Mouse (Mus musculus) testis, postnatal 14 days (tissue): ENCODE measurements around the gene Rpl19.
A peak's percentile ranks its signal among the peaks of the same experiment; 100 is the strongest.

ENCODE experiments used
- DNase-seq: peaks from one replicate; pipeline ENCODE4 v3.0.0; 2021; ENCODE audit warnings: low spot score

Gene Rpl19

DNA sequence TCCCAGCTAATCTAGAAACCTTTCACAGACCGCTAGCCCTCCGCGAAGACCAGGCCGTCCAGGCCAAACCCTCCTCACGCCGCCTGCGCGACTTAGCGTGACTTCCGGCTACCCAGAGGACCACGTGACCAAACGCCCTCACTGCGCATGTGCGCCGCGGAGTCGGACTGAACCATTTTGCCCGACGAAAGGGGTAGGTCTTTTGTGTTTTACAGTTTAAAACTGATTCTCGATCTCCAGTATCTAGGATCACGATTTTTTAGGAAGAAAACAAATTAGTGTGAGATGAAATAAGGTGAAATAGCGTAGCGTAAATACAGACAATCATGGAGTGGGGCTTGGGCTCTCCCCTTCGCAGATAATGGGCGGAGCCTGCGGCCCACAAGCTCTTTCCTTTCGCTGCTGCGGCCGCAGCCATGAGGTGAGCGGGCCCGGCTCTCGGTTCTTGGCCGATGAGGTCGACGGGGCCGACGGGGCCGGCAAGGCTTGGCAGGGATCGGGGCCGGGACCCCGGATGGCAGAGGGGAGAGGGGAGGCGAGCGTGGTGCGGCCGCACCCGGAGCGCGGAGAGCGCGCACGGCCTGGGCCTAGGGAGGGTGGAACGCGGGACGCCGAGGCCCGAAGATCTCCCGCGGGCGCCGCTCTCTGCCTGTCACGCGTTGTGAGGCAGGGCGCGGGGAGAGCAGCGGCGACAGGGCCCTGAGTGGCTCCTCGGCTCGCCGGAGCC, at the start of gene Rpl19:
TSS of gene Rpl19 (plus strand) at position 141 of the 727 bp plus-strand sequence.
- DNase-seq, result peak; percentile 93

DNA sequence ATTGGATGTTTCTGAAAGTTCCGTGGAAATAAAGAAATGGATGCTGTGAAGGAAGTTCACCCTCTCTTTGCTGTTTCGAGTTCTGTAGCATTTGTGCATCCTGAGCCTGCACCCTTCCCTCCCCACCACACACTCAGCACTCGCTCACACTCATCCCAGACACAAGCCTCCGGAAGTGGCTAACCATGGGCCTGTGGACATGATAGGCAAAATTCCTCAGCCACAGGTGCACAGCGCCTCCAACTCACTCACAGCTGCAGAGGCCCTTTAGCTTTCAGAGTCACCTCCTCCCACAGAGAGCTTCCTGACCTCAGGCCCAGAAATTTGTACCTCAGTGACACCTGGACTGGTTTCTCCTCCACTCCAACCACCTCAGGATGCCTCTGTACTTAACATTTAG, 48.7 kb upstream of the Rpl19 start:
- no peak for DNase-seq

DNA sequence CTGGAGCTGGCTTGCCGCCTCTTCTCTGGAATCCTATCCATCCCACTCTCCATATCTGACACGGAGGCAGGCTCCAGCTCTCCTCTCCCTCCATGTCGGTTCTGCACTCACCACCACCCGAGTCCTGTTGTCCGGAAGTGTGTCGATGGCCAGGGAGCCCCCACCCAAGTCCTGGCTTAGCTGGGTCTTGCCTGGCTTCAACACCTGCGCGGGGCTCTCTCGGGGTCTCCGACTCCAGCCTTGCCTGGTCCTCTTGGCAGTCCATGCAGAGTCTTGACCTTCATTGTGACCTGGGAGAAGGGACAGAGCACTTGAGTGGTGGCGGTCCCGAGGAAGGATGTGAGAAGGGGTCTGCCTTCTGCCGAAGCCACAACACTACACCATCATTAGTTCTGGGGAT, 48.1 kb upstream of the Rpl19 start:
- DNase-seq, result no peak

DNA sequence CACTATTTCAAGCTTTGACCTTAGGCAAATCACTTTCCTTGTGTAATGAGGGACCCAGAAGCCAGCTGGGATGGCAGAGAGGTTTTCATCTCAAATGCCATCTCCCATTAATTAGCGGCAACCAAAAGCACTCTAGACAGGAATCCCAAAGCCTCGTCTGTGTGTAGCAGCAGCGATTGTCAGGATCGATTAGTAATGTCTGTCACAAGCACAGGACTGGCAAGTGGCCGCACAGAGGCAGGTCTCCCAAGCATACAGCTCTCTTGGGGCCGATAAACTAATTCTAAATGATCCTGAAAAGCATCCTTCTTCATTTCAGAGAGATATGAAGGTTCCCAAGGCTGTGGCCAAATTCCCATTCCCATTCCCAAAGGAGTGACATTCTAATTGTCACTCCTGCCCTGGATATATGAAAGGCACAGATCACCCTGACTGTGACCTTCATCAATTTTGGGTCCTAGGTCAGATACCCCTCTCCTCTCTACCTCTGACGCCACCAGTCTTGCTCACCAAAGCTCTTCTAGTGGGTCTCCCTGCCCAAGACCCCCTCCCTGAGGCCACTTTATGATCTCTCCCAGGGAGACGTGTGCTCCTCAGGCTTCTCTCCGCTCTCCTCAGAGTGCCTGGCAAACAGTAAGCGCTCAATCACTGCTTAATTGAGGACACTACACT, 46.5 kb upstream of the Rpl19 start:
- DNase-seq, result no peak

DNA sequence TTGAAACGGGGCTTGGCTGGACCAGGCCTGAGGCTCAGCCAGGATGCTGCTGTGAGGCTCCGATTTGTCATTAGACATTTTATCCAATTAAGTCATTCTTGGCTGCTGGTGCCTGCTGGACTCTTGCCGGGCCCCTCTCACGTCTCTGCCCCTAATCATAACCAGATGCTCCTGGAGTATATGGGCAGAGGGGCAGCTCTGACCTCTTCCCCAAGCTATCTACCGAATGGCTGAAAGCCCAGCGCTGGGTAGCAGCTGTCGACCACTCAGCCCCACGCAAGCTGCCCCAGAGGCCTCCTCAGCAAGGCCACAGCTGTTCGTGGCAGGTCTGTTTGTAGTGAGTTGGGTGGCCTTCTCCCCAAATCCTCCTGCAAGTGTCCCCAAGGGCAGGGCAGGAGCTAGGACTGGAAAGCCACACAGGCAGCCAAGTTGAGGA, 46.0 kb upstream of the Rpl19 start:
- DNase-seq, result no peak

DNA sequence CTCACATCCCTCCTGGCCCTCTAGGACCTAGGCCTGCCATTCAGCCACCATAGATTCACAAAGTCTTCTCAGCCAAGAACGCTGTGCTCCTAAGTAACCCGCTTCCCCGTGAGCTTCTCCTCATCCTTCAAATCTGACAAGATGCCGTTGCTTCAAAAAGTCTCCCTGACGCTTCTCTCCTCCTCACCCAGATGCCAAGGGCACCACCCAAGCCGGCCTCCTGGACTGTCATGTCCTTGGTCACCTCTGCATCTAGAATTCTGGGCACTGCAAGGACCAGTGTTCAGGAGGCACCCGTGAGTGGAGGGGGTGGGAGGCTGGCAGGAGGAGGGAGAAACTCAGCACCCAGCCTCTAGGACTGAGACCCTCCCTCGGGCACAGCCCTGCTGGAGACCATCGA, 43.8 kb upstream of the Rpl19 start:
- DNase-seq, result no peak

DNA sequence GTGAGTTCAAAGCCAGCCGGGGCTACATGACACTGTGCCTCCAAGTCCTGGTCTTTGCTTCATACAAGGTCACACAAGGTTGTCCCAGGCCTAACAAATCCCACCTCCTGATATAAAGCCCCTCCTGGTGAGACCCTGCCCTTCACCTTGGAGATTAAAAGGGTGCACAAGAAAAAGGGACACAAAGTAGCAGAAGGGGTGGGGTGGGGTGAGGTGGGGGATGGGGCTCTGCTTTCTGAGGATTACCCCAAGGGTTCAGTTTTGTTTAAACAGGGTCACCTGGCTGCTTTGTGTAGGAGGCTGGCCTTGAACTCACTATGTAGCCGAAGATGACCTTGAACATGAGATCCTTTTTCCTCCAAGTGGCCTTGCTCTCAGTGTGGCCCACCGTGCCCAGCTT, 43.0 kb upstream of the Rpl19 start:
- DNase-seq, result no peak

DNA sequence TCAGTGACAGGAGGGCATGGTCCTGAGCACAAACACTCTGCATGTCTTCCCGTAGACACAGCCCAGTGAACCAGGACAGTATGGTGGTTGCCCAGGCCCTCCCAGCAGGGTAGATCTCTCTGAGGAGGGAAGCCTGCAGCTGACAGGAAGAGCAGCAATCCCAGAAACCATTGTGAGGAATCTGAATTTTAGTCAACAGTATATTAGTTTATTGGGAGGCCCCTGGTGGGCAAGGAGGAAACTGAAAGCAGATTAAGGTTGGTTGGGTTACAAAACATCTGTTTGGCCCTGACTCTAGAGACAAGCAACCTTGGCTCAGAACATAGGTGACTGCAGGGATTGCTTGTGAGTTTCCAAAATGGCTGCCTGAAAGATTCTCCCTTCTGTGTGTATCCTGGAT, 42.5 kb upstream of the Rpl19 start:
- no peak for DNase-seq

DNA sequence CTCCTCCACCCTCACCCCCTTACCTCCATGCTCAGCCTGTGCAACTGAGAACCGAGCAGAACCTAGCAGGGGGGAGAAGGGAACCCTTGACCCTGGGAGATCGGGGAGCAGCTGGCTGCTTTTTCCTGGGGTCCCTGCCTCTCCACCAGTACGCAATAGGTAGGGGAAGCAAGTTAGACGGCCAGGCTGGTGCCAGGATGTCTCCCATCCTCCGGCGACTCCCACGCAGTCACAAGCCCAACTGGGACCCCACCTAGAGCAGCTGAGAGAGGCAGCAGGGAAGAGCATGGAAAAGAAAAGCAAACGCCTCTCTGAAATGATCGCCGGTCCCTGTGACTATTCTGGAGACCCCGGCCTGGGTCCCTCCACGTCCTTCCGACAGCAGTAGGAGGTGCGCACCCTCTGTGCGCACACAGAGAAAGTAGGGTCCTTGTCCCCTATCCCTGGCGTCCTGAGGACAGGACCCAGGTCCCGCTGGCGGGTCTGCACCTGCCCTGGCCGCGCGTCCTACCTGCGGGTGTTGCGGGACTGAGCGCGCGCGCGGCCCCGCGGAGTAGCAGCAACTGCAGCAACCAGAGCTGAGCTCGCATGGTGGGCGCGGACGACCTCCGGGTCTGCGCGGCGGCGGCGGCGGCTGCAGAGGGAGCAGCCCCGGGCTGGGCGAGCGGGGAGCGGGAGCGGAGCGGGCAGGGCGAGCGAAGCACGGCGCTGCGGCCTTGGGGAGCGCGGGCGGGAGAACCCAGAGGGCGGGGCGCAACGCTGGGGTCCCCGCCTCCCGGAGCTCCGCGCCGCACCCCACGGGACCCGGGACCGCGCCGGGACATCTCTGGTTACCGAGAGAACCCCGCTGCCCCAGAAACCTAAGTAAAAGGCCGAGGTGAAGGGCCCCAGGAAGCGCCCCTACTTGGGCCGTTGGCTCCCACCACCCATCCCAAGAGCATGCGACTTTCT, 40.5 kb upstream of the Rpl19 start, which contains the start of gene Plxdc1:
TSS of gene Plxdc1 (minus strand) at position 718 of the 951 bp plus-strand sequence.
- DNase-seq, result no peak

DNA sequence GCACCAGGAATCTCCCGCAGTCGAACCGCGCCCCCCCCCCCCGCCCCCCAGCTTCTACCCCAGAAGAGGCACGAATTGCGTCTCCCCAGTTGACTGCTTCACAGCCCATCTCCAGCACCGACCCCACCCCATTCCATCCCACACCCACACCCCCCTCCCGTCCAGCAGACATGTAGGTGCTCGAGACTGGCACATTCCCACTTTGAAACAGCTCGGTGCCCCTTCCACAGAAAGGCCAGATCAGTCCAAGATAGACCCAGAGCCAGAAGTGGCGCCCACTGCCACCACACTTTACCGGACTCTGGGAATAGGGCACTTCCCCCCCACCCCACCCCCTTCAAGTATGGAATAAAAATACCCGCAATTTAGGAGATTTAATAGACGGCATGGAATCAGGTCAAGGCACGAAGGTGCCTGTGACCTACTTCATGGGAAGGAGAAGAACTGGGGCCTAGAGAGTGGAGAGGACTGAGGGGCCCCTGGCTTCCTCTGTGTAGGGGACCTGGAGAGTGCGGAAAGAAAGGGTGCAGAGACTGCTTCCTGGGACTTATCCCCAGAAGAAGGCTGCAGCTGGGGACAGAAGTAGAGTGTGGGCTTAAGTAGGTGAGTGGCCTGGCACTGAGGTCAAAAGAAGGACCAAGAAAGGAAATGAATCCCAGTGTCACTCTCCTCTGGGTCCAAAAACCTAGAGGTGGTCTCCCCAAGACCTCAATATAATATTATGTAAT, 39.6 kb upstream of the Rpl19 start:
- DNase-seq, result no peak

DNA sequence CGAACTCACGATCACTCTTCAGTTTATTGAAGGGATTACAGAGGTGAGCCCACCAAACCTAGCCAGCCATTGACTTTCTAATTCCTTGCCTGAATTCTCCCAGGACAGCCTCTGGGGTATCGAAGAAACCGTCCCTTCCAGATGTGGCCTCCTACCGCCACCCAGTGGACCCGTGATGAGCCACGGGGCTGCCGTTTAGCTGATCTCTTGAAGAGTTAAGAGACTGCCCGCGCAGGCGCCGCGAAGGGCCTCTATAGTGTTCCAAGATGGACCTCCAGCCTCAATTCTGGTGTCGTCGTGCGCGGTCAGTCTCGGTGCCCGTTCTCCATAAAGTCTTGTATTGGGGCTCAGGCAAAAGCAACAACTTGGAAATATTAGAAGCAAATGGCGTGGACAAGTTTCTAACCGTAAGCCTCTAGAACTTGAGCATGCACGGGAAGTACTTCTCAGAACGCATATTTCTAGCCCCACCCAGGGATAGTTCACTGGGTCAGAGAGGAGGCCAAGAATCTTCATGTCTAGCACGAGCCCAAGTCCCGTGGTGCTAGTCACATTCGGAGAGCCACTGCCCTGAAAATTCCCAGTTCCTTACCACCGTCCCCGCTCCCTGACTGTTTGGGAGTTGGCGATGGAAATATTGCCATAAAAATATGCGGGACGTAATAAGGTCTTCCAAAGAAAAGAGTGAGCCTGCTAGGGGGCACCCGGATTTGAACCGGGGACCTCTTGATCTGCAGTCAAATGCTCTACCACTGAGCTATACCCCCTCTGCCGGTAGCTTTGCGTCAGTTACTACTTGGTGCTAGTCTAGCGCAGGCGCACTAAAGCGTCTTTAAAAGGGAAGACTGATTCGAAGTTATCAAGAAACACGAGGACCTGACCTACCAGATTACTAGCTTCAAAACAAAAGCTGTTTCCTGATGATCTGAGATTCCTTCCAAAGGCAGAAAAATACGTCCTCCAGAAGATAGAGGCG, 38.7 kb upstream of the Rpl19 start:
- peak; percentile 87 for DNase-seq

DNA sequence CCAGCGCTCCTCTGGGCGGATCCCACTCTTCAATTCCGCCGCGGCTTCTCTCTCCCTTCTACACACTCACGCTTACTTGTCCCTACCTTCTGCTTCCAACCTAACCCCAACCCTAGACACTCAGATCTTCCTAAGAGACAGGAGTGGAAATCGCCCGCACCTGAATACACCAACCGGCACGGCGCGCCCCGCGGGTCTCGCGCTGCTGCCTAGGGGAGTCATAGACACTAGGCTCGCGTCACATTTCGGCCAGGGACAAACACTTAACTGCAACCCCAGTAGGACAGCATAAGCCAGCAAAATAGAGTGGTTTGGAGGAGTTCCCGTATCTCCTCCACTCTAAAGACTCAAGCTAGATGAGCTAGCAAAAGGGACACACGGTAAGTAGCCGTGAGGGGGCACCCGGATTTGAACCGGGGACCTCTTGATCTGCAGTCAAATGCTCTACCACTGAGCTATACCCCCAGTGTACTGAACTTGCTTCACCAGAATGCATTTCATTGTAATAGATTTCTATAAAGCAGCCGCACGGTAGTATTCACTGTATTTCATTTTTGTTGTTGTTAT, 37.9 kb upstream of the Rpl19 start:
- DNase-seq, result peak; percentile 85

DNA sequence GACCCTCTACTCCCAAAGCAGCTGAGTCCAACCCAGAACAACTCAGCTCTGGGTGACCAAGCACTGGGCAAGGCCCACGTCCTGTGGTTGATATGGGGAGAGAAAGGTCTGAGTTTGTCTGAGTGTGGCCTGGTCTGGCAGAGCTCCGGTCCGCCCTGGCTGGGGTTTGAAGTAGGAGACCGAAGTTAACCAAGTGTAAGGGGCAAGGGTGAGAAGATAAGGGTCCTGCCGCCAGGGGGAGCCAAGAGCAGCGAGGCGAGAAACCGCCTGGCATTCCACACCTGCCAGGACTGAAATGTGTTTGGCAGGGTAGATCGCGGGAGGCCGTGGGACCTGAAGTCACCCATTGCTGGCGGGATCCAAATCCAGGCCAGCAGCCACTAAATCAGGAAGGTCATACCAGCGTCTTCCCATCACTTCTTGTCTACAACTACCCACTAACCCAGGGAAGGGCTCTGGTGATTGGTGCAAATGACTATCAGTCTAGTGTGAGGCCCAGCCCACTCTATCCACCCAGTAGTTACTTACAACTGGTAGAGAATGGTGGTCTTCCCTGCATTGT, 31.9 kb upstream of the Rpl19 start:
- DNase-seq, result peak; percentile 74

DNA sequence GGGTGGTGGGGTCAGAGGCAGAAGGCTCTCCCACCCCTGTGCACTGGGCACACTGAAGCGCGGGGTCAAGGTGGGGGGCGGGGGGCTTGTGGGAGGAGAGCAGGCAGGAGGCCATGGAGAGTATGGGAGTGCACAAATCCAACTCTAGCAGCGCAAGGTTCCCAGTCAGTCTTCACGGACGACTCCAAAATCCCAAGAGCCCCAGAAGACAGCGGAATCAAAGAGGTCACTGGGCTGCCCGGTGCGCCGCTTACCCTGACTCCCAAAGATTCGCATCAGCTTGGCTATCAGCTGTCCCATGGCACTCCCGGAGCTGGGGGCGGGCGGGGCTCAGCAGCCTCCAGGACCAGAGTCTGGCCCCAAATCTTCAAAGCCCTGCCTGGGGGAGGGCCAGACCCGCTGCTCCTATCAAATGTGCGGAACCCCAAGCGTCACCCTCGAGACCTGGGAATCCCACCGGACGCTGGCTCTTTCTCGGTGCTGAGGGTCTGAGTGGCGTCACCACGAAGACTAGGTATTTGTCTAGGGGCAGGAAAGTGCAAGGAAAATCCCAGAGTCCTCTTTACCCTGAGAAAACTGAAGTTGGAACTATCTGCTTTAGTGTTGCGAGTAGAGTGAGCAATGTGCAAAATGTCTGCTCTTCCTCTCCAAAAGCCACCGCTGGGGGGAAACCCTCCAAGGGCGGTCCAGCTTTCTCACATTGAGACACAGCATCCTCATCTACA, 30.8 kb upstream of the Rpl19 start, which contains the start of gene Arl5c:
TSS of gene Arl5c (minus strand) at position 618 of the 725 bp plus-strand sequence.
- no peak for DNase-seq

DNA sequence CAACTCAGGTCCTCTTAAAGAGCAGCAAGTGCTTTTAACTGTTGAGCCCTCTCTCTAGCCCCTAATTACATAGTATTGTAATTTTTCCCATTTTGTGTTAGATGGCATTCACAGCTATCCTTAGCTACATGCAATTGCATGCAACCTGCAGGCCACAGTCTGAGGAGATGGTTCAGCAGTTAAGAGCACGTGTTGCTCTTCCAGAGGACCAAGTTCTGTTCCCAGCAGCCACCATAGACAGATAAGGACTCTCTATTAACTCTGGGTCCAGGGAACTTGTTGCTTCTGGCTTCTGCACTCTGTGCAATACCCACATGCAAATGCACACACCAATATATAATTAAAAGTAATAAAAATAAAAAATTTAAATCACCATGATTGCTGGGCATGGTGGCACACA, 29.8 kb upstream of the Rpl19 start:
- DNase-seq, result no peak

DNA sequence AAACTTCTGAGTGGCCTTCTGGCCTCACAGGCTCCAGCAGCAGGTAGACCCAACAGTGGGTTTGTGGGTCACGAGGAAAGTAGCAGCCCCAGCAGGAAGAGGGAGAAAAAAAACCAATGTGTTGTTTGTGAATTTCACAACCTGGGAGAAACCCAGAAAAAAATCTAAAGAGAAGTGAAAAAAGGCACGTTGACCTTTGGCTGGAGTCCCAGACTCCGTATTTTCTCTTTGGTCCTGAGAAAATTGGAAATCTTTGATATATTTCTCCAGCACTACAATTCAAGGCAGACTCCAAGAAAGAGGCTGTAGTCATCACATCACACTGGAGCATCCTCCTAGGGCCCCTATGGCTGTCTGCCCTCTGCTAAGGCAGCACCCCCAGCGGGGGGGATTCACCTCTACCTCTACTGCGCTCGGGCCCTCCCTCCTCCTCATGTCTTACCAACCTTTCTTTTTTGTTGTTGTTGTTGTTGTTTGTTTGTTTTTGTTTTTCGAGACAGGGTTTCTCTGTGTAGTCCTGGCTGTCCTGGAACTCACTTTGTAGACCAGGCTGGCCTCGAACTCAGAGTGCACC, 29.0 kb upstream of the Rpl19 start:
- no peak for DNase-seq

DNA sequence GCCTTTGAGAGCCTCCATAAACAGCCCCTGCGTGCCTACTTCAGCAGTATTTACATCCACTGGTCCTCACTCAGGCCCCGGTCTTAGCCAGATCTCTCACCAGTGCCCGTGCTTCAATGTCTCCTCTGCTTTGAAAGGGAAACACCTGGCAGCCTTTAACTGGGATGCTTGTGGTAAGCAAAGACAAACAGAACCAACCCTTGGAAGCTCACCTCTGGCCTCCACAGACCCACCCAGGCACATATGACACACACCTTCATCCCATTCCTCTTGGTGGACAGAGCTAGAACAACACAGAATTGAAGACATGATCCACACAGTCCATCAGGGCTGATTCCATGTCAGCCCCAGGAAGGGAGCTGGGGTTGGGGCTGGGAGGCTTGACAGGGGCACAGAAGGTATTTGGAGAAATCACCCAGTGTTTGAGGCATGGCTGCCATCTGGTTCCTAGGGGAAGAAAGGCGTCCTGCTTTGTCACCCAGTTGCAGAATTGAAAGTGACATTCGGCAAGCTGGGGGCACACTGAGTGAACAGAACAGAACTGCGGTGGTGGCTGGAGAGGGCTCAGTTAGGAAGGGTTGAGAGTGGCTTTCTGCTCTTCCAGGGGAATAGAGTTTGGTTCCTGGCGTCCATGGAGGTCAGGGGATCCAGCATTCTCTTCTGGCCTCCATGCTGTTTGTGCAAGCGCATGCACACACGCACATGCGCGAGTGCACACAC, 28.3 kb upstream of the Rpl19 start:
- no peak for DNase-seq
